Mouse (Mus musculus) heart, postnatal 0 days (tissue): ENCODE results near the gene Hilpda.

ENCODE experiments used
- CTCF ChIP-seq: IDR thresholded peaks from 2 replicates; pipeline ENCODE4 v1.5.1; 2016; ENCODE audit warnings: antibody characterized with exemption, control low read depth, low read depth
- EP300 ChIP-seq: IDR thresholded peaks from 2 replicates; pipeline ENCODE4 v1.6.1; 2016; ENCODE audit warnings: antibody characterized with exemption, low read depth

DNA sequence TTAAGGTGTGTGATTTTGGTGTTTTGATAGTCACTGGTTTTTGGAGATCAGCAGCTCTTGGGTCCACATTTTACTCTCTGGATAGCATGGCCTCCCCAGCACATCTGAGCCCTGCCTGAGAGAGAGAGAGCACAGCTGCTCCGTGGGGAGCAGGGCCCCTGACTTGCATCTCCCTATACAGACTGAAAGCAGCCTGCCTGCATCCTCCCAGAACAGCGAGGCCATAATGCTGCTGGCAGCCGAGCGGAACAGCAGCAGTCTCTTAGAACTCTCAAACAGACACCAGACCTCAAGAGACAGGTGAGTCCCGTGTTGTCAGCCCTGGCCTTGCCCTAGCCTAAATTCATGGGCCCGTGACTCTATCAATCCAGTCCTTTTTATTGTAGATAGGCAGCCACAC is 15.2 kb downstream of the Hilpda start:
- TF ChIP-seq CTCF (no peak), EP300 (no peak)
